Mouse (Mus musculus): Measurements from ENCODE around the gene 2010109A12Rik. TPM values are rescaled to one million over a fixed set of nuclear protein-coding genes. Genes with fewer than 3 reads are reported as not detected.

Gene 2010109A12Rik
- polyA plus RNA-seq, 1 experiment from 2014 or later = 2.7 TPM

DNA sequence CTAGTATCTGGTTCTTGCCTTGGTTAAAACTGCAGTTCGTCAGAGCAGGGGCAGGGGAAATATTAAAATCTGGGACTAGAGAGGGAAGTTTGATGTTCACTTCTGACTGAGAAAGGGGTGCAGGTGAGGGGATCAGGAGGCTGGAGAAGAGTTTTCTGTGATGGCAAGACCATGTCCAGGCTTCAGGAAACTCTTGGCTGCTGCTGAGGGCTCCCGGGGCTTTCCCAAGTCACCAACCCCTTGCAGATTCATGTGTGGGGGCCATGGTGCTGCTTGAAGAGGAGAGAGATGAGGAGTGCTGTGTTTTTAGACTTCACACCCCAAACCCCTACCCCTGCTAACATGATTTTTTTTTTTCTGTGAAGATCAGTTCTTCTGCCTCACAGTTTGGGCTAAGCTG, 28.3 kb downstream of the 2010109A12Rik start:
- ATAC-seq (replicated peaks; ENCODE audit: low FRiP score) (no peak), DNase-seq (ENCODE audit: low spot score) (no peak)
- H3K36me3 ChIP-seq (ENCODE audit: control insufficient read depth, insufficient read depth, low read length) = no peaks in the 10 kb centered on the region
- no peaks in the 10 kb centered on the region for H3K4me1 ChIP-seq (replicated peaks; ENCODE audit: control insufficient read depth, insufficient read depth, low read length)
- no peak overlapping the region for H3K27ac ChIP-seq (ENCODE audit: low read depth, low read length)
- no peak overlapping the region for H3K9ac ChIP-seq (ENCODE audit: low read length)
- no peak overlapping the region for H3K4me3 ChIP-seq (ENCODE audit: low read depth, low read length)
- no peaks in the 10 kb centered on the region for H3K9me3 ChIP-seq (ENCODE audit: control insufficient read depth, low read length)
- H3K27me3 ChIP-seq (ENCODE audit: control insufficient read depth, insufficient read depth, low read length) = no peaks in the 10 kb centered on the region
- 84% methylated on average over 2 of the region's 2 CpGs for WGBS
- H3K4me2 ChIP-seq (ENCODE audit: low read depth, low read length, severe bottlenecking) = no peak overlapping the region

DNA sequence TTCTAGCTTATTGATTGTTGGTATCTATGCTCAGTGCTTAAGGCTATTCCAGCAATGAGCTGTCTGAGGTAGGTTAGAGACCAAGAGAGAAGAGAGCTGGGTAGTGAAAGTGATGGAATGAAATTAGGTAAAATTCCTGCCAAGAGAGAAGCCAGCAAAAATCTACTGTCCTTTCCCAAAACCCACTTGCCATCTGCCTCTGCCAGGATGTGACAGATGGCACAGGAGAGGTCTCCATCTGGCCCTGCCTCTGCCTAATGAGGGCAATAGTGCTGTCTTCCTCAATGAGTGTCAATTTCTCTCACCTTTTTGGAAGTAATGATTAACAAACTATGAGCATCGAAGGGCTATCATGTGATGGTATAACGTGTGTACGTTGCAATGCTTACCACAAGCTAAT, 29.6 kb downstream of the 2010109A12Rik start:
- no peak for DNase-seq (ENCODE audit: low spot score)
- H3K9me3 ChIP-seq (ENCODE audit: control insufficient read depth, low read length) = no peaks in the 10 kb centered on the region
- no peak overlapping the region for H3K4me3 ChIP-seq (ENCODE audit: low read depth, low read length)
- H3K27ac ChIP-seq (ENCODE audit: low read depth, low read length) = no peak overlapping the region
- H3K9ac ChIP-seq (ENCODE audit: low read length) = no peak overlapping the region
- no peaks in the 10 kb centered on the region for H3K4me1 ChIP-seq (replicated peaks; ENCODE audit: control insufficient read depth, insufficient read depth, low read length)
- 78% methylated on average over 3 of the region's 3 CpGs for WGBS
- ATAC-seq (replicated peaks; ENCODE audit: low FRiP score) = no peak
- H3K4me2 ChIP-seq (ENCODE audit: low read depth, low read length, severe bottlenecking) = no peak overlapping the region
- H3K36me3 ChIP-seq (ENCODE audit: control insufficient read depth, insufficient read depth, low read length) = no peaks in the 10 kb centered on the region
- H3K27me3 ChIP-seq (ENCODE audit: control insufficient read depth, insufficient read depth, low read length) = no peaks in the 10 kb centered on the region

DNA sequence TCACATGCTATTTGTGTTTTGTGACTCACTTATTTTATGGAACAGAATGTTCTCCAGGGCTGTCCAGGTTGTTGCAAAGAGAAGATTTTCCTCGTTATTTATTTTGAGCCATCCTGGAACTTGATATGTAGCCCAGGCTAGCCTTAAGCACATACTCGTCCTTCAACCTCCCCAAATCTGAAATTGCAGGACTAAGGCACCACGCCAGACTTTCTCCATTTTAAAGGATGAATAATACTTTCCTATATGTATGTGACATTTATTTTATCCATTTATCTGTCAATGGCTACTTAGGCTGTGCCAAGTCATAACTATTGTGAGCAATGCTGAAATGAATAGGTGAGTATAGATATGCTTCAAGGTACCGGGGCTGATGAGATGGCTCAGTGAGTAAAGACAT, 30.2 kb downstream of the 2010109A12Rik start:
- ATAC-seq (replicated peaks; ENCODE audit: low FRiP score) (no peak), DNase-seq (ENCODE audit: low spot score) (no peak)
- 84% methylated on average over 4 of the region's 4 CpGs for WGBS
- H3K27me3 ChIP-seq (ENCODE audit: control insufficient read depth, insufficient read depth, low read length) = no peaks in the 10 kb centered on the region
- no peaks in the 10 kb centered on the region for H3K4me1 ChIP-seq (replicated peaks; ENCODE audit: control insufficient read depth, insufficient read depth, low read length)
- no peak overlapping the region for H3K27ac ChIP-seq (ENCODE audit: low read depth, low read length)
- no peak overlapping the region for H3K4me3 ChIP-seq (ENCODE audit: low read depth, low read length)
- H3K9ac ChIP-seq (ENCODE audit: low read length) = no peak overlapping the region
- H3K9me3 ChIP-seq (ENCODE audit: control insufficient read depth, low read length) = no peaks in the 10 kb centered on the region
- H3K36me3 ChIP-seq (ENCODE audit: control insufficient read depth, insufficient read depth, low read length) = no peaks in the 10 kb centered on the region
- H3K4me2 ChIP-seq (ENCODE audit: low read depth, low read length, severe bottlenecking) = no peak overlapping the region

DNA sequence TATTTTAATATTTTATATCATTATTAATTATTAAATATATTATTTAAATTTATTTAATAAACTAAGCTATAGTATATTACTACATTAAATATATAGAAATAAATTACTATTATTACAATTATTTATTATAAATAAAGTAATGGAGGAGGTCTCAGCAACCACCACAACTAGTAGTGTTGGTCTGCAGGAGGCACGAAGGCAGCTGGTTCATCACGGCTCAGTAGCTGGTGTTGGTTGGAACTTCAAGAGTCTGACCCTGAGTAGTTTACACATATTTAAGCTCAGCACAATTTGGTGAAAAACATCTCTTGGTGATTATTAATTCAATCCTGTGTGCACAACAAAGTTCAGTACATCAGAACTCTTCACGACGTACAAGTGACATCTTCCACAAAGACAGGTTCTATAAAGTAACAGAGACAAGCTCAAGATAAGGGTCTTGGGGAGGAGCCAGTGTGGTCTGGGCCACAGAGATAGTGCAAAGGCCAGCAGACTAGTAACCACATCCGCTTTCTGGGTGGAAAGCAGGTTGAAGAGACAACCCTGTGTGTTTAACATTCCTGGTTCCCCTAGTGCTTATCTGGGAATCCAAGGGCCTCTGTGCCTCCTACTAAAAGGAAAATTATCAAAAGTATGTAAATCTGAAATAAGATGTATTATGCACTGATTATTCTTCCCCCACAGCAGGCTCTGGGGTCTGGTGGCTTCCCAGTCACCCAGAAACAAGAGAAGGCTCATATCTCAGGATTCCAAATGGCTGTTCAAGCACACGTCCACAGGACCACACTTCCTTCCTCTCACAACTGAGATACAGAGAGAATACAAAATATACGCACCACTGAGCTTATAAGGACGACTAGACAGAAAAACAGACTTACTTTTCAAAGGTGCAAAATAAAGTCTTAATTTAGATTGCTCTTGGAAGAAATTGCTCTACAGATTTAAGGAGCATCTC, 33.5 kb downstream of the 2010109A12Rik start:
- no peaks in the 10 kb centered on the region for H3K4me1 ChIP-seq (replicated peaks; ENCODE audit: control insufficient read depth, insufficient read depth, low read length)
- WGBS = 86% methylated on average over 8 of the region's 8 CpGs
- H3K36me3 ChIP-seq (ENCODE audit: control insufficient read depth, insufficient read depth, low read length) = no peaks in the 10 kb centered on the region
- H3K4me2 ChIP-seq (ENCODE audit: low read depth, low read length, severe bottlenecking) = no peak overlapping the region
- DNase-seq (ENCODE audit: low spot score) (no peak), ATAC-seq (replicated peaks; ENCODE audit: low FRiP score) (no peak)
- H3K9ac ChIP-seq (ENCODE audit: low read length) = no peak overlapping the region
- no peaks in the 10 kb centered on the region for H3K9me3 ChIP-seq (ENCODE audit: control insufficient read depth, low read length)
- H3K27me3 ChIP-seq (ENCODE audit: control insufficient read depth, insufficient read depth, low read length) = no peaks in the 10 kb centered on the region
- H3K4me3 ChIP-seq (ENCODE audit: low read depth, low read length) = no peak overlapping the region
- H3K27ac ChIP-seq (ENCODE audit: low read depth, low read length) = no peak overlapping the region

DNA sequence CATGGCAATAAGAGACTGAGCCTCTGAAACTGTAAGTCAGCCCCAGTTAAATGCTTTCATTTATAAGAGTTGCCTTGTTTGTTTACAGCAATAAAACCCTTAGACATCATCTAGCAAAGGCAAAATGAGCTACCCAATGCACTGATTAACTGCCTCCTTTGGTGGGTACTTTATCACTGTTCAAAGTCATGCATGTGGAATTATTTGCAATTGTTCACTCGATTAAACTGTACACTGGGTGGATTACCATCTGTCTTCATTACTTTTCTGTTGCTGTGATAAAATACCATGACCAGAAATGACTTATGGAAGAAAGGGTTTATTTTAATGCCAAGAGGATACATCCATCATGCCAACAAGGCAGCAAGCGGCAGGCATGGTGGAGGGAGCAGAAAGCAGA, 39.0 kb downstream of the 2010109A12Rik start:
- Histone ChIP-seq H3K4me2 (ENCODE audit: low read depth, low read length, severe bottlenecking) (no peak overlapping the region), H3K4me1 (replicated peaks; ENCODE audit: control insufficient read depth, insufficient read depth, low read length) (no peaks in the 10 kb centered on the region), H3K9ac (ENCODE audit: low read length) (no peak overlapping the region), H3K9me3 (ENCODE audit: control insufficient read depth, low read length) (no peaks in the 10 kb centered on the region), H3K27ac (ENCODE audit: low read depth, low read length) (no peak overlapping the region), H3K36me3 (ENCODE audit: control insufficient read depth, insufficient read depth, low read length) (no peaks in the 10 kb centered on the region), H3K27me3 (ENCODE audit: control insufficient read depth, insufficient read depth, low read length) (no peaks in the 10 kb centered on the region), H3K4me3 (ENCODE audit: low read depth, low read length) (no peak overlapping the region)
- DNase-seq (ENCODE audit: low spot score) = no peak
- no peak for ATAC-seq (replicated peaks; ENCODE audit: low FRiP score)
- 81% methylated on average over 2 of the region's 2 CpGs for WGBS

DNA sequence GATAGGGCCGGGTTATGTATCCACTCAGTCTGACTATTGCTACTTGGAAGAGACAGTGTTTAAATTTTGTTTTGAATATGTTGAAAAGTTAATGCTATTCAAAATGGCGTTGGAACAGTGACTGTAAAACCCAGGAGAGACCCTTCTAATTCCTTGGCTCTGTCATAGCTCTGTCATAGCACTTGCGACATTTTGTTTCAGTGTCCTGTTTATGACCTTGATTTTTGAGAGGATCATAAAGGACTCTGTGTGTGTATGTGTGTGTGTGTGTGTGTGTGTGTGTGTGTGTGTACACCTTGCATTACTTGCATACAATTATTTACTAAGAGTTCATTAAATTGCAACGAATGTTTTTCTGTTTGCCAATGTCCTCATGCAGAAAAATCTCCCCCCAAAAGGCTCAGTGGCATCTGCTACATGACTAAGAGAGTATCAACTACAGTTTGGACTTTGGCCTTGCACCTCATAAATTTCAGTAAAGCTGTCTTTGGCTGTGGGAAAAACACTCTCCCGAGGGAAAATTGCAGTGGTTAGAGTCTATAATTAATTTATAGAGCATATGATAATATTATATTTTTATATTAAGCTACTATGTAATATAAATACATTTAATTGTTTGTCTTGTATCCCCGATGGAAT, 43.7 kb downstream of the 2010109A12Rik start:
- ATAC-seq (replicated peaks; ENCODE audit: low FRiP score) = no peak
- 83% methylated on average over 6 of the region's 6 CpGs for WGBS

DNA sequence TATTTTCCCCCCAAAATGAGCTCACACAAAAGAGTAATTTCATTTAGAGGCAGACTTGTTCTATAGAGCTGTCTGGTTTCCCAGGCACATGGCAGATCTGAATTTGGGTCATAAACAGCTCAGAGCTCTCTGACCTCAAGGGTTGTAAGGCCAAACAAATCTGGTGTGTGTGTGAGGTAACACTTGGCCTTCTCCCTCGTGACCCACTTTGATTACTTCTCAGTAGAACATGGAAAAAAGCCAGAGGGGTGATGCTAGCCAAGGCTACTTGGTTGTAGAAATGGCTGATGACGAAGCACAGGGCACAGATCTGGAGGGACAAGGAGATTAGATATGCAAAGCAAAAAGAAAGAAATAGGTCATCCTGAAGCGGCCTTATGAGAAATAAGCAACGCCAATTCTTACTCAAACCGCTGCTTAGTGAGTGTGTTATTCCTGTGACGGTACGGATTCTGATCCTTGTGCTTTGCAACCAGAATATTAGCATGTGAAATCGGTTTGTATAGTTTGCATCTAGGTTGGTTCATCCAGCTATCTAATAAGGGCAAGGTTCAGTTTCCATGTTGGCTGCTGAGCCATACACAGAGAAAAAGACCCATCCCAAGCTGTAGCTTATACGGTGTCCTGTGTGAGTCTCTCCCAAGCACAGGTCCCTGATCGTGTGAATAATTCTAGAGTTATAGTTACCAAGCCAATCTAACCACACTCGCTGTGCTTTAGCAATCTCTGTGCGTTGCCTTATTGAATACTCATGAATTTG, 44.9 kb downstream of the 2010109A12Rik start:
- Histone ChIP-seq H3K4me2 (ENCODE audit: low read depth, low read length, severe bottlenecking) (no peak overlapping the region), H3K27me3 (ENCODE audit: control insufficient read depth, insufficient read depth, low read length) (no peaks in the 10 kb centered on the region), H3K27ac (ENCODE audit: low read depth, low read length) (no peak overlapping the region), H3K9ac (ENCODE audit: low read length) (no peak overlapping the region), H3K9me3 (ENCODE audit: control insufficient read depth, low read length) (no peaks in the 10 kb centered on the region), H3K4me3 (ENCODE audit: low read depth, low read length) (no peak overlapping the region), H3K4me1 (replicated peaks; ENCODE audit: control insufficient read depth, insufficient read depth, low read length) (no peaks in the 10 kb centered on the region), H3K36me3 (ENCODE audit: control insufficient read depth, insufficient read depth, low read length) (no peaks in the 10 kb centered on the region)
- ATAC-seq (replicated peaks; ENCODE audit: low FRiP score) = no peak
- no peak for DNase-seq (ENCODE audit: low spot score)
- WGBS = 90% methylated on average over 12 of the region's 12 CpGs

More for the DNA sequence above, 43.7 kb downstream of the 2010109A12Rik start:
- Histone ChIP-seq H3K4me2 (ENCODE audit: low read depth, low read length, severe bottlenecking) (no peak overlapping the region), H3K4me1 (replicated peaks; ENCODE audit: control insufficient read depth, insufficient read depth, low read length) (no peaks in the 10 kb centered on the region), H3K4me3 (ENCODE audit: low read depth, low read length) (no peak overlapping the region), H3K9ac (ENCODE audit: low read length) (no peak overlapping the region), H3K9me3 (ENCODE audit: control insufficient read depth, low read length) (no peaks in the 10 kb centered on the region), H3K27me3 (ENCODE audit: control insufficient read depth, insufficient read depth, low read length) (no peaks in the 10 kb centered on the region), H3K27ac (ENCODE audit: low read depth, low read length) (no peak overlapping the region), H3K36me3 (ENCODE audit: control insufficient read depth, insufficient read depth, low read length) (no peaks in the 10 kb centered on the region)
- DNase-seq (ENCODE audit: low spot score) = no peak

DNA sequence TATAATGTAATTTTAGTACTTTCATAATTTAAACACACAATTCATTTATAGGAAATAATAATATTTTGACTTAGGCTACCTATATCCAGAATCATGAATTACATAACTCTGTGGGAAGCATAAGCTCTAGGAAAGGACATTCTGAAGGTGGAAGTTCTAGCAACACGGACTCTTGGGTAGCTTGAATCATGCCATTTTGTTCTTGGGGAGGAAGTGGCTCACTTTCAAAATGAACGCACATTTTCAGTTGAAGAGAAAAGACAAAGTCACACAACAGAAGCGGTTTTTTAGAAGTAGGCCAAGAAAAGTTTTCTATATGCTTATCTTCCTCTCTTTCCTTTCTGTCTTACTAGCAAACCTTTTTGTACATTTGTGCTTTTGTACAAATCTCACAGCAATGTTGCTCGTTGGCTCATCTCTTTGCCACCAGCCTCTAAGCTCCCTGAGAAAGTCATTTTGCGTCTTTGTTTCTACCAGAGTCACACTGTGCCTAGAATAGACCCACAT, 49.5 kb downstream of the 2010109A12Rik start:
- ATAC-seq (replicated peaks; ENCODE audit: low FRiP score) = no peak
- H3K27ac ChIP-seq (ENCODE audit: low read depth, low read length) = no peak overlapping the region
- no peak for DNase-seq (ENCODE audit: low spot score)
- H3K9me3 ChIP-seq (ENCODE audit: control insufficient read depth, low read length) = no peaks in the 10 kb centered on the region
- no peaks in the 10 kb centered on the region for H3K36me3 ChIP-seq (ENCODE audit: control insufficient read depth, insufficient read depth, low read length)
- no peak overlapping the region for H3K4me2 ChIP-seq (ENCODE audit: low read depth, low read length, severe bottlenecking)
- no peaks in the 10 kb centered on the region for H3K4me1 ChIP-seq (replicated peaks; ENCODE audit: control insufficient read depth, insufficient read depth, low read length)
- no peak overlapping the region for H3K9ac ChIP-seq (ENCODE audit: low read length)
- WGBS = 91% methylated on average over 5 of the region's 5 CpGs
- no peak overlapping the region for H3K4me3 ChIP-seq (ENCODE audit: low read depth, low read length)
- no peaks in the 10 kb centered on the region for H3K27me3 ChIP-seq (ENCODE audit: control insufficient read depth, insufficient read depth, low read length)
